In genomic region chr19:29325852-29326180, GRCm38 (mm10) we compare ENCODE assay signal across 12 mouse cellular contexts. TPM values are rescaled to one million over a fixed set of nuclear protein-coding genes. Genes with fewer than 3 reads are reported as not detected.
DNase-seq lines count a peak whose midpoint lies in the region; ATAC-seq and TF ChIP-seq lines count a peak whose summit lies in the region.
"Had no signal": no experiment of that assay in that cellular context is flagged by ENCODE, and none has a peak within 500 bp of the region (broad histone marks: within the 10 kb centered on the region; RNA-seq: fewer than 3 reads in every experiment).

No protein-coding gene starts in this region.

- 0 out of 2 replicates have a peak overlapping the region, but pooled peaks have one; percentile 38 for H3K9ac ChIP-seq in heart, embryonic 14.5 days (ENCODE audit: low read length)
- H3K9ac ChIP-seq in midbrain, embryonic 13.5 days (replicated peaks) = no peak overlapping the region
- no peak overlapping the region for H3K9ac ChIP-seq in midbrain, postnatal 0 days (replicated peaks; ENCODE audit: low read length, poor library complexity, severe bottlenecking)
- no peak overlapping the region for H3K9ac ChIP-seq in limb, embryonic 12.5 days (replicated peaks)

- H3K4me2 ChIP-seq in heart, embryonic 14.5 days (ENCODE audit: low read length) = peak overlapping the region; percentile 75
- H3K4me2 ChIP-seq in midbrain, embryonic 13.5 days (replicated peaks) = peak overlapping the region; percentile 58; the same call in 1 of the 2 replicates
- H3K4me2 ChIP-seq in midbrain, postnatal 0 days (ENCODE audit: low read depth, low read length, poor library complexity, severe bottlenecking) = no peak overlapping the region
- peak overlapping the region; percentile 58 for H3K4me2 ChIP-seq in limb, embryonic 12.5 days

- DNase-seq in heart, adult 8-10 months (ENCODE audit: low spot score) = no peak
- no peak for DNase-seq in midbrain, postnatal 0 days (ENCODE audit: low spot score)
- no peak for DNase-seq in left cerebral cortex, adult 8-10 months (ENCODE audit: low spot score in 2 of 2)
- DNase-seq in embryo, embryonic 10.5 days (ENCODE audit: low spot score) = no peak
- no peak for DNase-seq in cerebellum, adult 9-11 months

- no peak overlapping the region for H3K27ac ChIP-seq in heart, embryonic 14.5 days (replicated peaks in 1 of 2; ENCODE audit: control insufficient read depth in 1 of 2, insufficient read depth in 1 of 2, low read depth in 2 of 2, low read length in 2 of 2)
- no peak overlapping the region for H3K27ac ChIP-seq in midbrain, embryonic 13.5 days
- no peak overlapping the region for H3K27ac ChIP-seq in midbrain, postnatal 0 days (ENCODE audit: low read depth, low read length)
- H3K27ac ChIP-seq in limb, embryonic 12.5 days = no peak overlapping the region
- H3K27ac ChIP-seq: macrophage had no signal

- WGBS in heart, embryonic 14.5 days = 65% methylated on average over 9 of the region's 9 CpGs
- 78% methylated on average over 9 of the region's 9 CpGs for WGBS in midbrain, embryonic 13.5 days
- 76% methylated on average over 9 of the region's 9 CpGs for WGBS in midbrain, postnatal 0 days
- 65% methylated on average over 9 of the region's 9 CpGs for WGBS in limb, embryonic 12.5 days

- H3K9me3 ChIP-seq in heart, embryonic 14.5 days (ENCODE audit: control insufficient read depth, low read length) = no peaks in the 10 kb centered on the region
- H3K9me3 ChIP-seq in midbrain, embryonic 13.5 days = no peaks in the 10 kb centered on the region
- no peaks in the 10 kb centered on the region for H3K9me3 ChIP-seq in midbrain, postnatal 0 days (ENCODE audit: low read length)
- H3K9me3 ChIP-seq in limb, embryonic 12.5 days = no peaks in the 10 kb centered on the region

- no peak for TF ChIP-seq CTCF in midbrain, postnatal 0 days (IDR thresholded peaks at IDR 0.05)

- peak overlapping the region in 1 of 2 experiments; percentile 40; a peak in 1 of 4 replicates for H3K4me3 ChIP-seq in heart, embryonic 14.5 days (ENCODE audit: control insufficient read depth in 1 of 2, insufficient read depth in 1 of 2, low read depth in 1 of 2, low read length in 2 of 2)
- no peak overlapping the region for H3K4me3 ChIP-seq in midbrain, embryonic 13.5 days (replicated peaks)
- H3K4me3 ChIP-seq in midbrain, postnatal 0 days (ENCODE audit: low read depth, low read length) = no peak overlapping the region
- peak overlapping the region; percentile 45 for H3K4me3 ChIP-seq in limb, embryonic 12.5 days (replicated peaks)

- no peak for ATAC-seq in heart, embryonic 14.5 days (ENCODE audit: insufficient number of reproducible peaks, insufficient read depth, low FRiP score, low read depth)
- ATAC-seq in midbrain, embryonic 13.5 days = no peak
- no peak for ATAC-seq in midbrain, postnatal 0 days (ENCODE audit: low FRiP score)
- no peak for ATAC-seq in limb, embryonic 12.5 days (ENCODE audit: insufficient number of reproducible peaks, insufficient read depth, low FRiP score, low TSS enrichment, low read depth)

- H3K27me3 ChIP-seq in heart, embryonic 14.5 days (ENCODE audit: control insufficient read depth, insufficient read depth, low read length) = no peaks in the 10 kb centered on the region
- H3K27me3 ChIP-seq in midbrain, embryonic 13.5 days = peaks cover 7% of the 10 kb centered on the region
- H3K27me3 ChIP-seq in midbrain, postnatal 0 days (ENCODE audit: insufficient read depth, low read length) = peaks cover 4% of the 10 kb centered on the region; the same call in 1 of the 2 replicates
- H3K27me3 ChIP-seq in limb, embryonic 12.5 days = peaks cover 3% of the 10 kb centered on the region; the same call in 1 of the 2 replicates

- no peaks in the 10 kb centered on the region for H3K36me3 ChIP-seq in heart, embryonic 14.5 days (ENCODE audit: control insufficient read depth, insufficient read depth, low read length)
- H3K36me3 ChIP-seq in midbrain, embryonic 13.5 days = no peaks in the 10 kb centered on the region
- no peaks in the 10 kb centered on the region for H3K36me3 ChIP-seq in midbrain, postnatal 0 days (ENCODE audit: insufficient read depth, low read length)
- H3K36me3 ChIP-seq in limb, embryonic 12.5 days = no peaks in the 10 kb centered on the region

- peaks cover 0 to 3% of the 10 kb centered on the region in 2 experiments; a peak in 1 of 4 replicates for H3K4me1 ChIP-seq in heart, embryonic 14.5 days (ENCODE audit: control insufficient read depth in 2 of 2, insufficient read depth in 2 of 2, low read length in 2 of 2)
- peaks cover 5% of the 10 kb centered on the region; the same call in 1 of the 2 replicates for H3K4me1 ChIP-seq in midbrain, embryonic 13.5 days (replicated peaks)
- no peaks in the 10 kb centered on the region for H3K4me1 ChIP-seq in midbrain, postnatal 0 days (ENCODE audit: insufficient read depth, low read length)
- H3K4me1 ChIP-seq in limb, embryonic 12.5 days (replicated peaks) = 0 out of 2 replicates have a peak, but pooled peaks cover 7% of the 10 kb centered on the region

RNA-seq across cellular contexts. Expression of gene Insl6, which starts 0.7 kb away (rescaled TPM):
- 3.8 and 4.0 TPM in 2 replicates for polyA plus RNA-seq in heart, embryonic 14.5 days (2014; fragmentation: Nextera tagmentation; extraction: Ambion mirVana)
- under 1 TPM in 1 of 4 experiments, not detected in 3; 0.63 TPM for total RNA-seq in heart, adult 8-10 months (2022)
- 2.6 and 2.9 TPM in 2 replicates for polyA plus RNA-seq in midbrain, embryonic 13.5 days (2015; fragmentation: Nextera tagmentation; extraction: Ambion mirVana)
- total RNA-seq in midbrain, postnatal 0 days (2014; rRNA removed) = 4.6 TPM in 1 of 2 replicates, not detected in the other
- 1.5 and 1.8 TPM in 2 replicates for polyA plus RNA-seq in midbrain, postnatal 0 days (2015; fragmentation: Nextera tagmentation; extraction: Ambion mirVana)
- polyA plus RNA-seq in limb, embryonic 12.5 days (2016; fragmentation: Nextera tagmentation; extraction: Ambion mirVana) = 7.3 and 7.8 TPM in 2 replicates
- 1 to 10 TPM in 1 of 4 experiments, under 1 TPM in 1, not detected in 2; 0.57 to 1.4 TPM for total RNA-seq in left cerebral cortex, adult 8-10 months (2022)
- total RNA-seq: gastrocnemius, adult 18-20 months had no signal

RNA-seq across cellular contexts. Expression of gene Rln1, which starts 8.7 kb away (rescaled TPM):
- 0.20 TPM in 1 of 2 replicates, not detected in the other for polyA plus RNA-seq in heart, embryonic 14.5 days (2014; fragmentation: Nextera tagmentation; extraction: Ambion mirVana)
- total RNA-seq in heart, adult 8-10 months (2022) = not detected
- 0.58 and 1.0 TPM in 2 replicates for polyA plus RNA-seq in midbrain, embryonic 13.5 days (2015; fragmentation: Nextera tagmentation; extraction: Ambion mirVana)
- 4.5 and 5.8 TPM in 2 replicates for total RNA-seq in midbrain, postnatal 0 days (2014; rRNA removed)
- polyA plus RNA-seq in midbrain, postnatal 0 days (2015; fragmentation: Nextera tagmentation; extraction: Ambion mirVana) = 6.9 and 7.2 TPM in 2 replicates
- 0.30 and 0.60 TPM in 2 replicates for polyA plus RNA-seq in limb, embryonic 12.5 days (2016; fragmentation: Nextera tagmentation; extraction: Ambion mirVana)
- 1 to 10 TPM in 3 of 4 experiments, under 1 TPM in 1; 0.40 to 3.3 (median 1.4) TPM for total RNA-seq in left cerebral cortex, adult 8-10 months (2022)
- total RNA-seq: gastrocnemius, adult 18-20 months had no signal
- polyA plus RNA-seq: large intestine, adult 2 months; macrophage; testis, adult 2 months had no signal

RNA-seq across cellular contexts. Expression of gene Plgrkt, which starts 41.4 kb away (rescaled TPM):
- 44.6 and 45.9 TPM in 2 replicates for polyA plus RNA-seq in heart, embryonic 14.5 days (2014; fragmentation: Nextera tagmentation; extraction: Ambion mirVana)
- 10 to 100 TPM; 26.7 to 34.5 (median 28.7) TPM for total RNA-seq in heart, adult 8-10 months (2022)
- 93.9 and 97.1 TPM in 2 replicates for polyA plus RNA-seq in midbrain, embryonic 13.5 days (2015; fragmentation: Nextera tagmentation; extraction: Ambion mirVana)
- 25.9 and 26.4 TPM in 2 replicates for total RNA-seq in midbrain, postnatal 0 days (2014; rRNA removed)
- polyA plus RNA-seq in midbrain, postnatal 0 days (2015; fragmentation: Nextera tagmentation; extraction: Ambion mirVana) = 61.9 and 63.5 TPM in 2 replicates
- polyA plus RNA-seq in limb, embryonic 12.5 days (2016; fragmentation: Nextera tagmentation; extraction: Ambion mirVana) = 50.2 and 51.5 TPM in 2 replicates
- 10 to 100 TPM; 22.4 to 36.2 (median 26.7) TPM for total RNA-seq in left cerebral cortex, adult 8-10 months (2022)

RNA-seq across cellular contexts. Expression of gene Cd274, which starts 41.4 kb away (rescaled TPM):
- 0.32 and 0.36 TPM in 2 replicates for polyA plus RNA-seq in heart, embryonic 14.5 days (2014; fragmentation: Nextera tagmentation; extraction: Ambion mirVana)
- 1 to 10 TPM; 3.0 to 3.6 (median 3.4) TPM for total RNA-seq in heart, adult 8-10 months (2022)
- 0.27 and 0.70 TPM in 2 replicates for polyA plus RNA-seq in midbrain, embryonic 13.5 days (2015; fragmentation: Nextera tagmentation; extraction: Ambion mirVana)
- total RNA-seq in midbrain, postnatal 0 days (2014; rRNA removed) = 0.22 and 0.66 TPM in 2 replicates
- 0.16 and 0.38 TPM in 2 replicates for polyA plus RNA-seq in midbrain, postnatal 0 days (2015; fragmentation: Nextera tagmentation; extraction: Ambion mirVana)
- 0.13 and 0.21 TPM in 2 replicates for polyA plus RNA-seq in limb, embryonic 12.5 days (2016; fragmentation: Nextera tagmentation; extraction: Ambion mirVana)
- 1 to 10 TPM; 1.6 to 3.4 (median 2.2) TPM for total RNA-seq in left cerebral cortex, adult 8-10 months (2022)
